Mouse (Mus musculus) liver, adult (tissue): Measurements from ENCODE around the gene Ilf3.
A peak's percentile ranks its signal among the peaks of the same experiment; 100 is the strongest.

Source experiments
- GATA4 ChIP-seq: IDR thresholded peaks from 2 replicates; pipeline ENCODE4 v1.6.1; 2014; ENCODE audit warnings: mild to moderate bottlenecking, low read length; ENCODE audit not compliant: insufficient replicate concordance

The Ilf3 gene

DNA sequence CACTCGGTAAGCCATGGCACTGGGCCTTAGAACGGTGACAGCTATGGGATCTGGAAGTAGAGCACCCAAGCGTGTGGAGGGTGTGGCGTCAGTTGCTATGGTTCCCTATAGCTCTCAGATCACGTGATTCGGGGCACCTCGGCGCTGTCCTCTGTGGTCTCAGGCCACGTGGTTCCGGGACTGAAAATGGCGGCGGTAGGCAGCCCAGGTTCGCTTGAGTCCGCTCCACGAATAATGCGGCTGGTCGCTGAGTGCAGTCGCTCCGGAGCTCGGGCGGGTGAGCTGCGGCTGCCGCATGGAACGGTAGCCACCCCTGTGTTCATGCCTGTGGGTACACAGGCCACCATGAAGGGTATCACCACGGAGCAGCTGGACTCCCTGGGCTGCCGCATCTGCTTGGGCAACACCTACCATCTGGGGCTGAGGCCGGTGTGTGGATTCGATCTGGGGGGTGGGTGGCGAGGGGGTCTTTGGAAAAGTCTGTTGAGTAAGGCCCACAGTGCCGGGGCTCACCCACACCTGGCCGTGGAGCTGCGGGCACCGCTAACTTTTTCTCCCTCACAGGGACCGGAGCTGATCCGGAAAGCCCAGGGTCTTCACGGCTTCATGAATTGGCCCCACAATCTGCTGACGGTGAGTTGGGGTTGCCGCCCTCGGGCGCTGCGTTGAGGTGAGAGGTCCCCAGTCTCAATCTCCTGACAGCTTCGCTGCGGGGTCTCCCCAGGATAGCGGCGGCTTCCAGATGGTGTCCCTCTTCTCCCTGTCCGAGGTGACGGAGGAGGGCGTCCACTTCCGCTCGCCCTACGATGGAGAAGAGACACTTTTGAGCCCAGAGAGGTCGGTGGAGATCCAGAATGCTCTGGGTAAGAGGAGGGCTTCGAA is 44.2 kb downstream of the Ilf3 start, which contains the start of gene Qtrt1:
Qtrt1 (plus strand) TSS at position 169 of the 882 bp plus-strand sequence.
- TF ChIP-seq GATA4, result no peak

DNA sequence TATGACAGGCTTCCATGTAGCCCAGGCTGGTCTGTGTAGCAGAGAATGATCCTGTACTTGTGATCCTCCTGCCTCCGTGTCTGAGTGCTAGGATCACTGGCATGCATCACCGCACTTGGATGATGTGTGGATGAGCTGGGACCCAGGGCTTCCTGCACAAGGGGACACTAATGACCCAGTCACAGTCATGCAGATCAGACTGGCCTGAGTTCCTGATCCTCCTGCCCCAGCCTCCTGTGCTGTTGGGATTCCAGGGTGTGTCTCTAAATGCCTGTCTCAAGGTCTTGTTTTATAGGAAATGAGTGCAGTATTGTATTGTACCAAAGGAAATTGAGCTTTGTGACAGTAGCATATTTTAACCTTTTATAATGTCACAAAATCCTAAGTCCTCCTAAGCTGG is 50.2 kb downstream of the Ilf3 start:
- no peak for TF ChIP-seq GATA4

DNA sequence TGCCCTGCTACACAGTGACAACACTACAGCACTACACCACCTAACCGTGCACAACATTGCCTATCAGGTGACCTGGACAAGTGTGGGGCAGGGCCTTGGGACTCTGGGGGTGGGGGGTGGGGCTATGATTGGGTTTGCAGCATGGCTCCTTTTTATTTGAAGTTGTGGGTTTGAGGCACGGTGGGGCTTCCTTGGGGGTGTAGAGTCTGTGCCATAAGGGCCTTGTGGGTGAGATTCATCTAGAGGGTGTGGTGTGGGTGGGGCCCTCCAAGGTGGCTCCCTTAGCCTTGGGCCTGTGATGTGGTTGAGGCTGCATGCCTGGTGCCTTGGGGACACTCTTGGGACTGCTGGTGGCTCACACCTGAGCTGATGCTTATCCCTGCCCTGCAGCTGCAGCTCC is 52.0 kb downstream of the Ilf3 start:
- TF ChIP-seq GATA4, result no peak

DNA sequence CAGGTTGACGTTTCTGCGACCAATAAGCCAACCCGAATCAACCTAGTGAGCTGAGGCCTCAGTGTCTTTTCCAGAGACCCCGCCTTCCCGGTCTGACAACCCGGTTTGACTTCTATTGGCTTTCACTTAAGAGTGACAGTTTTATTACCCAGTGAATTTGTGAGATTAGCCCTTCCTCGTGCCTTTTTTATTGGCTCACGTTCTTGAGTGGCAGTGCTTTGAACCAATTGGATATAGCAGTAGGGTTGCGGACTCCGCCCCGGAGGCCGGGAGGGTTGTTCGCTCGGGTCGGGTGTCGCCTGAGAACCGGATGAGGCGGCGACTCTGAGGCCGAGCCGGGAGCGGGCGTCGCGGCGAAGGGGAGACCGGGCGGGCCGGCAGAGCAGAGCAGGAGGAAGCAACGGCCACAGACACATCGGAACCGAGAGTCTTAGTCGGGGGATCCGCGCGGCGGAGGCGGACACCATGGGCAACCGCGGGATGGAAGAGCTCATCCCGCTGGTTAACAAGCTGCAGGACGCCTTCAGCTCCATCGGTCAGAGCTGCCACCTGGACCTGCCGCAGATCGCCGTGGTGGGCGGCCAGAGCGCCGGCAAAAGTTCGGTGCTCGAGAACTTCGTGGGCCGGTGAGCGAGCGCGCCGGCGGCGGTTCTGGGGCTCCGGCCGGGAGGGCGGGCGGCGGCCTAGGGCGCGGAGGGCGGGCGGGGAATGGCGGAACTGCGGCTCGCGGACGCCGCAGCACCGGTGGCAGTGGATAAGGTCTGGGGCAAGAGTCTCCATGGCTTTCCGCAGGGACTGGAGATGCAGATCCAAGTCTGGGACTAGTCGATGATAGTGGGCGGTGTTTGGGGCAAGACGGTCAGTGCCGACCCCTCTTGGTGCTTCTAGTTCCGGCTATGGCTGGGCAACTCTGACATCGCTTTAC is 57.2 kb downstream of the Ilf3 start, which contains the start of gene Dnm2:
Dnm2 (plus strand) TSS at position 278 of the 925 bp plus-strand sequence.
- peak; percentile 35; the same call in 1 of the 2 replicates for TF ChIP-seq GATA4

DNA sequence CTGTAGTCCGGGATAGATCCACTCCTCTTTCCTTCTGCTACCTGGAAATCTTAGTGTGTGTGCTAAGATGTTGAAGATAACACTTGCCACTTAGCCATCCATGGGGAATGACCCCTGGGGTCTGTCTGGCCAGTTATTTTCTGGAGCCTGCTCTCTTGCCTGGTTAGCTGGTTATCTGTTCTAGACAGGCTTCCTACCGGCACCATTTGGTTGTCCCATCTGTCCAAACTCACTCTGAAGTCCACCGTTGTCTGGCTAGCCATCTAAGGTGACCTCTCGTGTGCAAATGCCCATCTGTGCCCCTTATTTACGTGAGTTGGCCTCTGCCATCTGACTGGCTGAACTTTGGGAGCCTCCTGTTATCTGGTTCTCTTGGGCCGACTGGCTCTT is 57.9 kb downstream of the Ilf3 start:
- no peak for TF ChIP-seq GATA4

DNA sequence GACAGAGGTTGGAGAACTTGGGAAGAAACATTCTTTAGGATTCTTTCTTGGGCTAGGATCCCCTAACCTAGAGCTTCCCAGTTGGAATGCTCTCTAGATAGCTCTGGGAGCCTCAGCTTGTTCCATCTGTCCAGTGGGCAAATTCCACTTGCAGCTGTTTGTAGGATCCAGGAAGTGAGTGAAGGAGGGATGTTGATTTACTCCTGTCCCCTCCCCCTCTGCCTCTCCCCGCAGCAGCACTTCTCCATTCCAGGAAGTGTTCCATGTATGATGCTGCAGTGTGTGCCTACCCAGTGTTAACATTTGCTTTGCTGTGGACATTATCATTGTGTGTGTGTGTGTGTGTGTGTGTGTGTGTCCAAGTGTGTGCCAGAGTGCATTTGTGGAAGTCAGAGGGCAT is 58.3 kb downstream of the Ilf3 start:
- TF ChIP-seq GATA4, result no peak

DNA sequence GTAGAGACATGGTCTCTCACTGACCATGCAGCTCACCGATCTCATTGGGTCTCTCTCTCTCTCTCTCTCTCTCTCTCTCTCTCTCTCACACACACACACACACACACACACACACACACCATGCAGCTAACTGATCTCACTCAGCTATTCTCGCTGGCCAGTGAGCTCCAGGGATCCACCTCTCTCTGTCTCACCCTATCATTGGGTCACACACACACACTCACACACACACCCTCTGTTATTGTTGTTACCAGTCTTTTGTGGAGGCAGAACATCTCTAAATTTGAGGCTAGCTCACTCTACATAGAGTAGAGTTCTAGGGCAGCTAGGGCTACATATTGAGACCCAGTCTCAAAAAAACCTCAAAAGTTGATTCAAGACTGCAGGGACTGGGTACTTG is 58.9 kb downstream of the Ilf3 start:
- no peak for TF ChIP-seq GATA4

DNA sequence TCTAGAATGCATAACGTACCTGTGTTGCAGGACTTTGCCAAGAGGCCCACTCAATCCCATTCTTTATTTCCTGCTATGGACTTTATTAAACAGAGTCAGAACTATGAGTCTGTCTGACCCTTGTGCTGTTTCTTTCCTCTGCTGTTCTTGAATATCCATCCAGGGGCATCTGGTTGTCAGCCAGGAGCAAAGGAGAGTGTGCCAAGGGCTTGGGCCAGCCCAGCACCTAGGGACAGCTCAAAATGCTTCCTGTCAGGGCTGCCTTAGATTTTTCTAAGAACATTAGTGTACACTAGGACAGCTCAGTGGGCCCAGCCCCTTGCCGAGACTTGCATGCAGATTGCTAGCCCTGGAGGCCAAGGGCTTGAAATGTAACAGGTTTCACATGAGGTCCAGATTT is 60.1 kb downstream of the Ilf3 start:
- TF ChIP-seq GATA4, result no peak

DNA sequence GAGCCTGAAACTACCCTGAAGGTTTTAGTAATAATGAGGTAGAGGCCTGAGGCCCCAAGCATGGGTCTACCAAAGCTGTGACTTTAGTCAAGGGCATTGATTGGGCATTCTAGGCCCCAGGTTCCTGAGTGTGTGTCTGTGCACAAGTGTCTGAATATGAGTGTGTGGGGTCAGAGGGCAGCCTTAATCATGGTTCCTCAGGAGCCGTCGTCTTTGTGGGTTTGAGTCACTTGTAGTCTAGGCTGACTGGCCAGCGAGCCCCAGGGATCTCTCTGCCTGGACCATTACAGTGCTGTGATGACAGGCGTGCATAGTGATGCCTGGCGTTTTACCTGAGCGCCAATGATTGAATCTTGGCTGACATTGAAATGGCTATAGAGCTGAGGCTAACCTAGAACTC is 60.5 kb downstream of the Ilf3 start:
- no peak for TF ChIP-seq GATA4

DNA sequence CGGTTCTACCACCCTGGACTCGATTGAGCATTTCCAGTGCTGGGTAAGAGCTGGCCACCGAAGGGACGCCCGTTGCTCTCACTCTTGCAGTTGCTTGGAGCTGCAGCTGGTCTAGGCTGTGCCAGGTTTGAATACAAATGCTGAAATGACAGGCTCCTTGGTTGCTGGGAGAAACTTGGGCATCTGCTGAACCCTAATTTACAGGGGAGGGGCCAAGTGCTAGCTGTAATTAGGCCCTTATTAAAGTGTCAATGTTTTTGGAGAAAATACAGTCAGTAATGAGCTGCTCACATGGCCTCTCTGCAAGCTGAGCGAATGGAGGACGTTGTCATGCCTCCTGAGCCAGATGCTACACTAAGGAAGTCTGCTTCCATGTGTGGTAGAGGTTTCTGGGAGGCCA is 63.1 kb downstream of the Ilf3 start:
- no peak for TF ChIP-seq GATA4

DNA sequence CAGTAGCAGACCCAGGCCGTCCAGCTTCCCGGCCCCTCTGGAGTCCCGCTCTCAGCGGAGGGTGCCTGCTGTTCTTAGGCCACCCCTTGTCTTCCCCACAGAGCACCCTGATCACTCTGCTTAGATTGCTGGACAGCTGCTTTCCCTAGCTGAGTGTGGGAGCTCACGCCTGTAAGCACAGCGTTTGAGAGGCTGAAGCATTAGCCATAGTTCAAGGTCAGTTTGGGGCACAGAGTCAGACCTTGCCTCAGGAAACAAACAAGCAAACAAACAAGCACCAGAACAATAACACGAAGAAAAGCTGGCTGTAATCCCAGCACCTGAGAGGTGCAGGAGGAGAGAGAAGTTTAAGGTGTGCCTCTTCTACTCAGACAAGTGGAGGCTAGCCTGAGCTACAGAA is 64.4 kb downstream of the Ilf3 start:
- TF ChIP-seq GATA4, result no peak

DNA sequence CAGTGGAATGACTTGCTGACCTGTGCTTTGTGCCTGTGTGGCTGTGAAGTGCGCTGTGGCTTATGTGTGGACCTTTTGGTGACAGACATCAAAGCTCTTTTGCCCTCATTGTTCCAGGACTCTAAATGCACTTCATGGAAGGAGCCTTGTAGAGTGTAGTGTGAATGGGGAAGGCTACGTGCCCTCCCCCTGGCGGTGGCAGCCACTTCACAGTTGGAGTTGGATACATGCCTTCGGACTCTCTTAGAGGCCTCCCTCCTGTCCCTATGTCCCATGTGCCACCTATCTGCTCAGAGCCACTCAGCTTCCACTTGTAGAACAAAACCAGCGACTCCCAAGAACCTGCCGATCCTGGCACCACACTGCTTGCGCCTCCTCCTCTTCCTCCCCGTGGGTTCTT is 66.1 kb downstream of the Ilf3 start:
- no peak for TF ChIP-seq GATA4

DNA sequence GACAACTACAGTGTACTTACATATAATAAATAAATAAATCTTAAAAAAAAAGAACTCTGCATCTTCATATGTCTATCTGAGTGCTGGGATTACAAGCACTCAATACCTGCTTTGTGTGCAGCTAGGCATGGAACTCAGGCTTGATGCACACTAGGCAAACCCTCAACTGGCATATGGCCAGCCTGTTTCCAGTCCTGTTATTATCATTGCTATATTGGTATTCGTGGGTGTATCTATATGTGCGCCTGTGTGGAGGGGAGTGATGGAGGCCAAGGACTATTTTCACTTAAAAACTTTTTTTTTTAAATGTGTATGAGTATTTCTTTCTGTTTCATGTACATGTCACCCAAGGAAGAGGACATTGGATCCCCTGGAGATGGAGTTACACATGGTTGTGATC is 66.7 kb downstream of the Ilf3 start:
- no peak for TF ChIP-seq GATA4

DNA sequence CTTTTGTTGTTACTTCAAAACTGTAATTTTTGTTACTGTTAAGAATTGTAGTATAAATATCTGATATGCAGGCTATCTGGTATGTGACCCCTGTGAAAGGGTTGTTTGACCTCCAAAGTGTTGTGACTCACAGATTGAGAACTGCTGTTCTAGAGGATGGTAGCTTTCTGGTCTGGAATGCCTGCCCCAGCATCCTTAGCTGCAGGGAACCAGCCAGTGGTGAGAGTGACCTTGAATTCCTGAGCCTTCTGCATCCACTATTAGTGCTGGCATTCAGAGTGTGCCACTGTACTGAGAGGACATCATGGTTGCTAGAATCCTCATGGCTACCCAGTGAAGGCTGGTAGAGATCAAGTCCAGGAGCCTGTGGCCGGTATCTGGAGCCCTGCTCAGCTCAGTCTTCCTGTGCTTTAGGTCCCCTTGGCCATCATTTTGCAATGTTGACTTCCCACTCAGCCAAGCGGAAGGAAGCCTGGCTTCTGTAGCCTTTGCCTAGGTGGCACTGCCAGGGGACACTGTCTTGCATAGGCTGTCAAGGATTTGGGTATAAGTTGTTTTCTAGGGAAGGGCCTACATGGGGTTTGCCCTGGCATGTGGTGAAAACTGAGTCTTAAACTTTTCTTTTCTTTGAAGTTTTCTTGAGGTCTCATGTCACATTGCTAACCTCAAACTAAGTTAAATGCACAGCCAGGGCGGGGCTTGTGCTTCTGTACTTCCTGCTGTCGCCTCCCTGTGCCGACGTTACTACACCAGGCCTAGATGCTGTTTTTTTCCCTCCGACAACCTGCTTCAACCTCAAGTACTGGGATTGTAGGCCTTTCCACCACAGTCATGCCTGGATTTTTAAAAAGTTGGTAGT is 68.3 kb downstream of the Ilf3 start:
- TF ChIP-seq GATA4, result no peak

DNA sequence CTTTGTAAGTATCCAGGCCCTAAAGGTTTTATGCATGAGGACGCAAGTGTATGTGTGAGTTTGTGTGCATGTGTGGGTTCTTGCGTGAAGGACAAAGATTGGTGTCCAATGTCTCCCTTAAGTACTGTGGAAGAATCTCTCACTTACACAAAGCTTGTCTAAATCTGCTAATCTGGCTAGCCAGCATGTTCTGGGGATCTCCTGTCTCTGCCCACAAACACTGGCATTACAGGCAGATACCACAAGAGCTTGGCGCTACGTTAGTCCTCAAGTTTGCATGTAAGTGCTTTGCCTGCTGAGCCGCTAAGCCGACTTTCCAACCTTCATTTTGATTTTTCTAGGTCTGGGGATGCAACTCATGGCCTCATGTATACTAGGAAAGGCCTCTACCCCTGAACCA is 69.9 kb downstream of the Ilf3 start:
- no peak for TF ChIP-seq GATA4
